Mouse (Mus musculus) 3T3-L1 (cell line): ENCODE data around the gene Psmd2.
A peak's percentile ranks its signal among the peaks of the same experiment; 100 is the strongest.

Experiments used
- DNase-seq: peaks from one replicate; pipeline ENCODE4 v3.0.0-alpha.2; 2015; ENCODE audit warnings: low read depth, low spot score

Psmd2 gene

DNA sequence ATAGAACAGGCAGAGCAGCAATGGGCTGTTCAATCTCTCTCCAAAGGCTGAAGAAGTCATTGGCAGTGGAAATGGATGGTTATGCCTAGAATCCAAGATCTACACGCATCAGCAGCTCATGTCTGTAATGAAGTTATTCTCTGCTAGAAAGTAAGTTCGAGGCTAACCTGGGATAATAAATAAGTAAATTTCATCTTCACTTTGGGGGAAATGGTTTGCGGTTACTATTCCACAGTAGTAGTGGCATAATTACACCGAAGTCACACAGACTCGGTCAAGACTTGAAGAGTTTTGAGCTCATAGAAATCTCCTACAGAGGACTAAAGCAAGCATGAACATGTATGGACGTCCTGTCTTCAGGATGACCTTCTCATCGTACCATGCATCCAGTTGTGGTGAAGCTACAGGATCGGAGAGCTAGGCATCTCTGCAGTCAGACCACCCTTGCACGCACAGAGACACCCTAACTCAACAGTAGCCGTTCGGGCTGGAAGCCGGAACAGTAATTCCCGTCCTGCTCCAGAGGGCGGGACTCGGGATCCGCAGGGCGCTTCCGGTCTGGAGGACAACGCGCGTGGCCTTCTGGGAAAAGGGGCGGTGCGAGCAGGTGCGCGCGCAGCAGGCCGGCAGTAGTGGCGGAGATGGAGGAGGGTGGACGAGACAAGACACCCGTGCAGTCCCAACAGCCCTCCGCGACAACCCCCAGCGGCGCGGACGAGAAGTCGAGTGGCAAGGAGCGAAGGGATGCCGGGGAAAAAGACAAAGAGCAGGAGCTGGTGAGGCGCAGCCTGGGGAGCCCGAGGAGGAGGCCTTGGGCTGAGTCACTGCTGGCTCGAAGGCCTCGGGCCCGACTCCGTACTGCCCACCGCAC lies at the start of gene Psmd2:
TSS of gene Psmd2 (plus strand) at position 577 of the 871 bp plus-strand sequence.
- peak; percentile 97 for DNase-seq

DNA sequence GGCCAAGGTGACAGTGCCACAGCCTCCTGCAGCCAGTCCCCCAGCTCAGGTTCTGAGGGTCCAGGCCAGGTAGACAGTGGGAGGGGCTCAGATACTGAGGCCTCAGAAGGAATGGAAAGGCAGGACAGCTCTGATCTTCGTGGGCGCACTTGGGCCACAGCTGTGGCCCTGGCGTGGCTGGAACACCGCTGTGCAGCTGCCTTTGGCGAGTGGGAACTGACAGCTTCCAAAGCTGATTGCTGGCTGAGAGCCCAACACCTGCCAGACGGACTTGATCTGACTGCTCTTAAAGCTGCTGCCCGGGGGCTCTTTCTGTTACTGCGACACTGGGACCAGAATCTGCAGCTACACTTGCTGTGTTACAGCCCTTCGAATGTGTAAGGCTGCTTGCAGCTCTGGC lies 46.7 kb upstream of the Psmd2 start:
- DNase-seq, result no peak

DNA sequence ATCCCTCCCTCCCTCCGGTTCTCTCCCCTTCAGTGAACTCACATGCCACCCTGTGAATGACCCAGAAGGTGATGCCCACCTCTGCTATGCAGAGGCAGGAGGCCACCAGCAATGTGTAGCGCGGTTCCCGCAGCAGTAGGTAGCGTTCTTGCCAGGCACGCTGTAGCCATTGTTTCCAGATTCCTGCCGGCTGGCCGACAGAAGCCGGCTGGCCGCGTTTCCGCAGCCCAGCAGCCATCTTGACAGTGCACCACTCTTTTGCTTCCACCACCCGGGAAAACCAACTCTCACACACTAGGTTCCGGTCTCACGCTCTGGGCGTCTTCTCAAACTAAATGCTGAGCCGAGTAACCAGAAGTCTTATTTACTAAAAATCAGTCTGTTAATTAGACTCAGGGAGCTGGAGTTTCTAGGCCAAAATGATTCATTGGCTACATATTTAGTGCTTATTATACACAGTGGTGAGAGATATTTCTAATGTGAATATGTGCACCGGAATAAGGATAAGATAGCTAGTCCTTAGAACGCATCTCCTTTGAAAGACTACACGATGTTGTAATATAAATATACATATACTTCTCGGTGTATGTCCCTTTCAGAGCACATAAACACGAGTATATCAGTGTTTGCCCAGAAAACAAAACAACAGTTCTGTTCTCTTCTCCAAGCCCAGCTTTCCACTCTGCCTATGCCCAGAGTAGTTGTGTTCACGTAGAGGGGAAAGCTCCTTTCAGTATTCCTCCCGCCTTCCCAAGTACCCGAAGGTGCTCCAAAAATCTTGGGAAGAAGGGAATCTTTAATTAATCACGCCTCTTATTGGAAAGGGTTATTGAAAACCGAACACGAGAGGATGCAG lies 40.7 kb upstream of the Psmd2 start:
- DNase-seq, result peak; percentile 93

DNA sequence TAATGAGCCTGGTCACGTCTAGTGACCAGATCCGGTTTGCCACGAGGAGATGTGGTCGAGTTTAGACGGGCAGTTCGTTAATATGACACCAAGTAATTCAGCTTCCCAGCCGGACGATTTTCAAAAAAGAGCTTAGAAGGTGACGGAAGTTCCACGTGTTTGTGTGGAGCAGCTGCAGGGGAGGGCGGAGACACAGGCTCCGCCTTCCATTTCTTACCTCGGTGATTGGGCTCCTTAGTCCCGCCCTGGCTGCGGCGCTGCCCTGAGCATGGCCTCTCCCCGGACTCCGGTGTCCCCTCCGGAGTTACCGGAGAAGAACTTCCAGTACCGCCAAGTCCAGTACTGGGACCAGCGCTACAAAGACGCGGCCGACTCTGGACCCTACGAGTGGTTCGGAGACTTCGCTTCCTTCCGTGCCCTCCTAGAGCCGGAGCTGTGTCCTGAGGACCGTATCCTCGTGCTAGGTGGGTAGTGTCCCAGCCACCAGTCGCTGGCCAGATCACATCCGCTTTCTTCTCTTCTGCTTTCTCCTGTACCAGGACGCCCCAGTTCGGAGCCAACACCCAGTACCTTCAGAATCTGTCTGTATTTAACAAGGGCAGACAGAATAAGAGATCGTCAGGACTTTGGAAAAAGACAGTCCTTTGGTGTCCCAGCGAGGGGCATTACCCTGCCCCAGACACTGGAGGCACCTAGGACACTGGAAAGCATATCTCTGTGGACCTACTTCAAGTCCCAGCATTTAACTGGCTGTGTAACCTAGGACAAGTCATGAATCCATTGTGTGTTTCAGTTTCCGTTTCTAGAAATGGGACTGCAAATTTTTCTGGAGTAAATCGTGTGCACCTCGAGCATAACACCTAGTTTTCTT lies 39.9 kb upstream of the Psmd2 start, which contains the start of the genes Eef1akmt4, Gm49333 and Alg3:
TSS of gene Eef1akmt4 (plus strand) at position 237 of the 871 bp plus-strand sequence.
TSS of gene Gm49333 (plus strand) at position 254 of the 871 bp plus-strand sequence.
TSS of gene Alg3 (minus strand) at position 379 of the 871 bp plus-strand sequence.
- peak; percentile 99 for DNase-seq

DNA sequence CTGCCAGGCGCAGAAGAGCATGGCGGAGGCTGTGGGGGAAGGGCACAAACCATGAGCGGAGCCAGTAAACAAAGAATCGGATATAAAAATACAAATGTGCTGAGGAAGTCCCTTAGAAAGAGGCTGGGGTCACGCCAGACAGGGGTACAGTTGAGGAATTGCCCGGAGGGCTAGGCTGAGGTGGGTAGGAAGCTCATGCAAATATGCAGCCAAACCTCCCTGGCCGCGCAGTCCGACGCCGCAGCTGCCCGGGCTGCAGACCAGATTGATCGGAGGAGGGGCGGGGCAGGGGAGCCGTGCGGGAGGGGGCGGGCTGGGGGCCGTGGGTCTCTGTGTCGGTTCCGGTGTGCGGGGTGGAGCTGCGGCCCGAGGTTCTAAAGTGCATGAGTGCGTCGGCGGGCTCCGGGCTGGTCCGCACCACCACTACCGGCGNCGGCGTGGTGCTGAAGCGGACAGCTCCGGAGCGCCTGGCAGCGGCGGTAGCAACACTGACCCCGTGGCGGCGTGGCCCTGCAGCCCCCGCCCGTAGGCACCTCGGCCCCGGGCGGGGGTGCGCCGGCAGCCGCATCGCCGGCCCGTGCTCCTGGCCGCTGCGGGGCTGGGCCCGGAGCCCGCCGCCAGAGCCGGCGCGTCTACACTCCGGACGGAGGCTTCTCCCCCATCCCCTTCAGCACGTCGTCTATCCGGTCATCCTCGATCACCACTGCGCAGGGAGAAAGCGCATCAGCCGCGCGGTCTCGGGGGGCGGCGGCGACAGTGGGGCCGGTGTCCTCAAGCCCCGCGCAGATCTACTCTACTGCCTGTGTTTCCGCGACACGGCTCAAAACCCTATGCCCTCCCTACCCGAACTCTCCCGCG lies 31.7 kb upstream of the Psmd2 start:
- DNase-seq, result peak; percentile 31

DNA sequence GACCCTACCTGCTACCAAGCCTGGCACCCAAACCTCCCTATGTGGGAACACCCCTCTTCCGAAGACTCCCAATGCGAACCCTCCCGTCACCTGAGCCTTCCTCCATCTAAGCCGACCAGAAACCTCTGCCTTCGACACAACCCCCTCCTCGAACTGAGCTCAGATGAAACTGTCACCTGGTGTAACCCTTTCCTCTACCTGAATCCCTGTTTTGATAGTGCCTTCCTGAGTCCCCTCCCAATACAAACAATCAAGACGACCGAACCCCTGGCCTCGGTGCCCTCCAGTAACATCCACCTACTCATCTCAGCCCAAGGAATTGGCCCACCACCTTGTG lies 31.1 kb upstream of the Psmd2 start:
- DNase-seq, result peak; percentile 33

DNA sequence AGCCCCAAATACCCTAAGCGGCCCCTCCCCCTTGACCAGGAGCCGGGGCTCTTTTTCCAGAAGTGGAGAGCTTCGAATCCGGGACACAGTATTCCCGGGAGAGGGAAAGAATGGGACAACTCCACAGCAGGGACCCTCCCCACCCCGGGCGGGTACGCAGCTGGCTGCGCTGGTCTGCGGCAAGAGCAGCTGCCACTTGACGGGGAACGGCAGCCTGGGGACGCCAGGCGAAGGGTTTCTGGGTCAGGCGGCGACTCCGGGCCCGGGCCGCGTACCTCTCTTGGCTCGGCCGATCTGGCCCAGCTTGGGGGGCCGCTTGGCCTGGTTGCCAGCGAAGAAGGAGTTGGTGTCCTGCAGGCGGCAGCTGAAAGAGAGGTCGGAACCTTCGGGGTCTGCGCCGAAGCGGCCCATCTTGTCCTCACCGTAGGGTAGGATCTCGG lies 30.7 kb upstream of the Psmd2 start:
- DNase-seq, result no peak

DNA sequence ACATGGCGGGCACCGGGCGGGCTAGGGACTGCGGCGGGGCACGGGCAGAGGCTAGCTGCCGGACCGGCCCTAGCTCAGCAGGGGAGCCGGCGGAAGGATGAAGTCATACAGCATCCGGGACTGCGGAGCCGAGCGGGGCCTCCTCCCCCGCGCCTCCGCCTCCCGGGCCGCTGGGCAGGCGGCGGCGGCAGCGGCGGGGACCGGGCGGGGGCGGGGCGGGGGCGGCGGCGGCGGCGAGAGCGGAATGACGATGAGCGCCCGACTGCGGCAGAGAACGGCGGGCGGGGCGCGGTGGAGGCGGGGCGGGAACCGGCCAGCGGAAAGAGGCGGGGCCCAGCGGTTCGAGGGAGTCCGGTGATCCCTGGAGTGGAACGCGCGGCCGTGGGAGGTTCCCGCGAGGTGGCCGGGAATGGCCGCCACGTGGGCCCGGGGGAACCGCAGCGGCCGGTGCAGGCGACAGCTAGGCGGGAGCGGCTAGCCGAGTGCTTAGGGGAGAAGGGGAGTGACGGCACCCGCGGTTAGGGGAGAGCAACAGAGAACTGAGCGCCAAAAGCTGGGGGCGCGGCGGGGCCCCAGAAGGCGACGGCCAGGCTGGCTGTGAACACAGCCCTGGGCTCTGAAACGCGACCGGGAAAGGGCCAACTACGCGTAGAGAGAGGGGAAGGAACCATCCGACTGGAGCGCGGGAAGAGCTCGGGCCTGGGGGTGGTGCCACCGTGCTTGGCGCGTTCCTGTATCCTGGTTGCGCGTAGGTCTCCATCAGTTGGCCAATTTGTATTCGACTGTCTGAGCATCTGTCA lies 30.1 kb upstream of the Psmd2 start, which contains the start of gene Camk2n2:
TSS of gene Camk2n2 (minus strand) at position 97 of the 800 bp plus-strand sequence.
- DNase-seq, result peak; percentile 70

DNA sequence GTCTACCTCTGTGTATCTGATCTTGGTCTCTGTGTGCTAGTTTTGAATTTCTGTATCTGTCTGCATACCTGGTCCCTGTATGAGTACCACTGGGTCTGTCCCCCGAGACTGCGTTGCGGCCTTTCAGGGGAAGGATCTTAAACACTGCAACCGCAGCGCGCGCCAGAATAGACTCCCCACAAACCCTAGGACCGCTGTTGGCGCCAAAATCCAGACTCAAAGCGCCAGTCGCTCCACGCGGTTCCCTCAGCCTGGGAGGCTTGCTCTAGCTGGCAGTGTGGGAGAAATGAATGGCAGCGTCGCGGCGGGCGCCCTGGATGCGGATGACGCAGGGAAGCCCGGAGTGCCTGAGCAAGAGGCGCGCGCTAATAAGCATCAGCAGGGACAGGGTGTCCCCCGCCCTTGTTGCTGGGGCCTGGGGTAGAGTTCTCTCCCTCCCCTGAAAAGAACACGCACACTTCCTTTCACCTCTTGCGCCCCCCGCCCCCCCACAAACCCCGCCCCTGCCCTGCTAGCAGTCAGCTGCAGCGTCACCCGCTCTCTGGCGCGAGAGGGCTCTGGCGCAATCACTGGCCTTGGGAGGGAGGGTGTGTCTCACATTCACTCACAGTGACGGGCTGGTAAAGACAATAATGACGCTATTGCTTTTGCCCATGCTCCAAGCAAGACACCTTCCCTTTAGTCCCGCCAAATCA lies 29.3 kb upstream of the Psmd2 start:
- DNase-seq, result peak; percentile 90

DNA sequence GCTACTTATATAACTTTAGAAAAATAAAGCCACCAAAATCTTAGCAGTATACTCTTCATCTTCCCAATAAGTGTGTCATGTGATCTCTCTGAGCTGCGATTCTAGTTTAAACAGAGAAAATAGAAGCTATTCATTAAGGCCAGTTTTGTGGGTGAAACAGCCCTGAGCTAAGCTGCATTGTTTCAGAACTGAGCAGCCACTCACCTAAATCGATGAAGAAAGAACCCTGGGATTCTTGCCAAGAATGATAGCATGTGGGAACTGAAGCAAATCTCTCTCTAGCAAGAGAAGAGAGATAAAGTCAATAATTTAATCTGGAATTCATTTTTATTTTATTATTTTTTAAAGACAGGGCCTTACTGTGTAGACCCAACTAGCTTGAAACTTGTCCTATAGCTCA lies 28.2 kb upstream of the Psmd2 start:
- DNase-seq, result peak; percentile 17

DNA sequence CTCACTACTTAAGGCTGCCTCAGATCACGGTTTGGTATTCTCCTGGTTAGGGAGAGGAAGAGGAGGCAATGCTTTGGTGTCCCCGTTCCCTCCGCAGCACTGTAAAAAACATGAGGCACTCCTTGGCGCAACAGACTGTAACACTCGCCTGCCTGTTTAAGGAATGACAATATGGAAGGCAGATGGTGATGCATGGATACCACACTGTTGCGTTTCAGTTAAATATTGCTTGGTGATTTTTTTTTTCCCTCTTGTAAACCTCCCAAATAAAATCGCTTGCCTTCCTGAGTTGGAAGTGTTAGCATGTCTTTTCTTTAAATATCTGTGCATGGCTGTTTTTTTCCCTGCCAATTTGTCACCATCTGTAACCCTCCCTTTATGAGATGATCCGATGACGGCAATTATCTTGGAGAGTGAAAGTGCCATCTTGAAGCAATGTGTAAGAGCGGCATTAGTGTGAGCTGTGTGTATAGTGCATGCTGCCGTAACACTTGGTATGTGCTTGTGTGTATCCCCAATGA lies 22.5 kb upstream of the Psmd2 start:
- no peak for DNase-seq

DNA sequence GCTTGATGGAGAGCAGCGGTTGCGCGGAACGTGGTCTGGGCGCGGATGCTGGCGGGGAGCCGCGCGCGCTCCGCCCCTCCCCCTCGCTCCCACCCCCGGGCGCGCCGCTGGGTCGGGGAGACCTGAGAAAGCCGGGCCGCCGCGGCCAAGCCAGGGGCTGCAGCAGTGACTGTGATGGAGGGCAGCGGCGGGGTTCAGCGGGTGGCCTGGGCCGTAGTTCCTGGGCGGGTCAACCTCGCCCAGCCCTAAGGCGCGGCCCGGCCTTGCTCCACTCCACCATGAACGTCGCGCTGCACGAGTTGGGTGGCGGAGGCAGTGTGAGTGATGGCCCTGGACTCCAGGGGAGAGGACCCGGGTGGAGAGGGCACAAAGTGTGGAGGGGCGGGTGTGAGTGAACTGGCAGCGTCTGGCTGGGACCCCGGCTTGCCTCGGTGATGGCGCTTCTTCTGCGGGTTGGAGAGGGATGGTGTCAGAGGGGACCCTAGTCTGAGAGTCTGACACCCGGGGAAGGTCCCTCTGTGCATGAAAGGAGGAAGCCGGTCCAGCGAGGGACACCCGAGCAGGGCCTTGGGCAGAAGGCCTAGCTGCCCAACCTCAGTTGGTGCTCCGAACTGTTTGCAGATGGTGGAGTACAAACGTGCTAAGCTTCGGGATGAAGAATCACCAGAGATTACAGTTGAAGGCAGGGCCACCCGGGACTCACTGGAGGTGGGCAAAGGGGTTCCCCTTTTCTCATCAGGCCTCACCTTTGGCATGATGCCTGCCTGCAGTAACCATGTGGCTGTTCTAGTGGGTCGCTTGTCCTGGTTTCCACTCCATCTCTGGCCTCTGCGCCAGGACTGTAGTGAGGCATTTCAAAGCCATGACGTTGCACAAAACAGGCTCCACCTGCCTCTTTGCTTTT lies 21.5 kb upstream of the Psmd2 start, which contains the start of gene Ece2:
TSS of gene Ece2 (plus strand) at position 98 of the 904 bp plus-strand sequence.
- DNase-seq, result peak; percentile 34

DNA sequence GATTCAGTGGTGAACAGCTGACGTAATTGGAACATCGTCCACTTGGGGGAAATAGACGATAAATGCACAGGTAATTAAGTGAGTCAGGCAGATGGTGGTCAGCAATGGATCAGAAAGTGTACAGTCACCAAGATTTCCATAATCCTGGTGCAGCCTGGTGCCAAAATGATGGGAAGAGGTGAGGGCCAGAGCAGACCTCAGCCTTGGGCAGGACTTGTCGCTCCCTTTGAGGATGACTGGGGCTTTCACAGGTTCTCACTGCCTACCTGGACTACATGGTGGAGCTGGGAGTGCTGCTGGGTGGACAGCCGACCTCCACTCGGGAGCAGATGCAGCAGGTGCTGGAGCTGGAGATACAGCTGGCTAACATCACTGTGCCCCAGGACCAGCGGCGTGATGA lies 14.0 kb upstream of the Psmd2 start:
- no peak for DNase-seq

DNA sequence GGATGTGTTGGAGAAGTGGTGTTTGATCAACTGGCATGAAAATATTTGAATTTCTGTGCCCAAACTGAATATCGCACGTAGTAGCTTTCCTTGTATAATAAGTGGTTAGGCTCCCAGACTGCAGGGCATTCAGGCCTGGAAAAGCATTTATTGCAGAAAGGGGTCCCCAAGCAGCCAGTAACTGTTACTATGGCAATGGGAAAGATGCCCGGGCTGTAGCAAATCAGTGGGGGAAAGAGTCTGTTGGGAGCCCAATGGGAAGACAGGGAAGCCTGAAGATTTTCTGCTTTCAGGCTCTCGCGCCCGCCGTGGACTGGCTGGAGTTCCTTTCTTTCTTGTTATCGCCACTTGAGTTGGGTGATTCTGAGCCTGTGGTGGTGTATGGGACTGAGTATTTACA lies 13.1 kb upstream of the Psmd2 start:
- DNase-seq, result no peak

DNA sequence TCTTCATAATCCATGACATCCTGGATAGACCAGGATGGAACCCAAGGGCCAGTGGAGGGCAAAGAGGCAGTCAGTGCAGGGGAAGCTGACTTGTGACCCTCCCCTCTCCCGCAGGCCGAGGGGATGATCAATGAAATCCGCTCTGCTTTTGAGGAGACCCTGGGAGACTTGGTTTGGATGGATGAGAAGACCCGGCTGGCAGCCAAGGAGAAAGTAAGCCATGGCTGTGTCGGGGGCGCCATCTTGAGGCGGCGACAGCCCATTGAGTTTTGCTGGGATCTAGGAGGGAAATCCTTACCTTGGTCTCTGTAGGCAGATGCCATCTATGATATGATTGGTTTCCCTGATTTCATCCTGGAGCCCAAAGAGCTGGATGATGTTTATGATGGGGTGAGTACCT lies 9.3 kb upstream of the Psmd2 start:
- DNase-seq, result peak; percentile 79

DNA sequence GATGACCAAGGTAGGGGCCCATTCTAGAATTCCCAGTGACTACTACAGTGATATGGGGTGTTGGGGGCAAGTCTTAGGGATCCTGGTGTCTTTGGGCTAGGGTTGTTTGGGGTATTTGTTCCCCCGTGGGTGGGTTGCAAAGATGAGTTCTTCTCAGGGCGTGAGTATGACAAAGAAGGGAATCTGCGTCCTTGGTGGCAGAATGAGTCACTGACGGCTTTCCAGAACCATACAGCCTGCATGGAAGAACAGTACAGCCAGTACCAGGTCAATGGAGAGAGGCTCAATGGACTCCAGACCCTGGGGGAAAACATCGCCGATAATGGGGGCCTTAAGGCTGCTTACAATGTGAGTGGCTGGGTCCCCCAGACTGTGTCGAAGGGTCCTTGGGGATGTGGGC lies 7.5 kb upstream of the Psmd2 start:
- no peak for DNase-seq

DNA sequence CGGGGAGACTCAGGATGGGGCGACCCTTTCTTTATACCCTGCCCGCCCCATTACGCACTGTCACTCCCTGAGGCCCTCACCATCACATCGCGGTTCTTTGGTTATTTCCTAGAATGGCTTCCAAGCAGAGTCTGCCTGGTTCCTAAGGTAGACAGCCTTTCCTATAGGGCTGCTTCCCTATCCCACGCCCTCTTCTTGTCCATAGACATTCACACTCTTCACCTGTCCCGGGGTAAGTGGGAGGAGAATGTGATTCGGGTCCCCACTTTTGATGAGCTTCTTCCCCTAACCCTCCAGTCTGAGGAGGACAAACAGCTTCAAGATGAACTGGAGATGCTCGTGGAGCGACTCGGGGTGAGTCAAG lies 477 bp downstream of the Psmd2 start:
- no peak for DNase-seq

DNA sequence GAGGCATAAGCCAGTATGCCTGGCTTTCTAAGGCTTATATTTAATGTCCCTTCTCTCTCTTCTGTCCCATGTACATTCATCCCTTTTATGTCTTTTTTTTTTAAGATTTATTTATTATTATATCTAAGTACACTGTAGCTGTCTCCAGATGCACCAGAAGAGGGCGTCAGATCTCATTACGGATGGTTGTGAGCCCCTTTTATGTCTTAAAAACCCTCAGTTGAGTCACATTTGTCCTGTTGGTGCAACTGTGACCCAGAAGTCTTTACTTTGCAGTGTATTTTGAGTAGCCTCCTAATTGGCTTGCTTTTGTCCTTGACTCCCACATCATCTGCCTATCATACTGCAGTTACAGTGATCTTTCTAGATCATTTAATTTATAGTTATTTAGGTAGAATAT lies 1.9 kb downstream of the Psmd2 start:
- DNase-seq, result peak; percentile 36
